Mouse (Mus musculus) thymus, adult 2 months (tissue): ENCODE data around the gene Trpm6. TPM values are rescaled to one million over a fixed set of nuclear protein-coding genes. Genes with fewer than 3 reads are reported as not detected.

Experiments used
- DNase-seq: peaks from one replicate; pipeline ENCODE4 v3.0.0; 2021
- H3K27ac ChIP-seq: fragments of 200-500 bp; 2 replicates; pipeline ENCODE4 v1.5.1; 2012; ENCODE audit warnings: low read length, control low read depth; ENCODE audit not compliant: control insufficient read depth, insufficient read depth
- H3K27me3 ChIP-seq: fragments of 200-500 bp; 2 replicates; pipeline ENCODE4 v1.6.1; 2012; ENCODE audit warnings: mild to moderate bottlenecking, low read length, moderate library complexity, mixed read lengths; ENCODE audit not compliant: control insufficient read depth, insufficient read depth
- H3K36me3 ChIP-seq: fragments of 200-500 bp; 2 replicates; pipeline ENCODE4 v1.6.1; 2012; ENCODE audit warnings: mild to moderate bottlenecking, low read length, moderate library complexity; ENCODE audit not compliant: control insufficient read depth, insufficient read depth
- H3K4me1 ChIP-seq: fragments of 200-500 bp; replicated peaks from 2 replicates; pipeline ENCODE4 v1.6.1; 2012; ENCODE audit warnings: low read length; ENCODE audit not compliant: control insufficient read depth, insufficient read depth
- H3K4me3 ChIP-seq: fragments of 200-500 bp; 2 replicates; pipeline ENCODE4 v1.5.1; 2012; ENCODE audit warnings: mild to moderate bottlenecking, low read length, control low read depth, moderate library complexity; ENCODE audit not compliant: control insufficient read depth, insufficient read depth
- CTCF ChIP-seq: fragments of 200-500 bp; IDR thresholded peaks from 2 replicates; pipeline ENCODE4 v1.5.1; 2012; ENCODE audit warnings: mild to moderate bottlenecking, control low read depth, low read length, moderate library complexity, borderline replicate concordance; ENCODE audit not compliant: control insufficient read depth, poor library complexity, insufficient read depth; ENCODE audit errors: extremely low read depth
- POLR2A ChIP-seq: fragments of 200-500 bp; IDR thresholded peaks from 2 replicates; pipeline ENCODE4 v1.6.1; 2012; ENCODE audit warnings: mild to moderate bottlenecking, low read length, control low read depth, moderate library complexity; ENCODE audit not compliant: control insufficient read depth, poor library complexity, insufficient read depth; ENCODE audit errors: extremely low read depth
- WGBS: fragments of 180-500 bp; shearing (Covaris S2); methylation state at CpG from one replicate; pipeline ENCODE4 v1.1.7; 2018; 5-methylcytosine and 5-hydroxymethylcytosine counted together
- polyA plus RNA-seq: library from polyadenylated mRNA; depleted of rRNA; stranded (reverse); fragments of >200 nt; gene quantifications from 2 replicates; pipeline ENCODE4 v1.2.3, GENCODE M21; 2012

Trpm6 gene
- polyA plus RNA-seq, 1 experiment = 0.07 TPM

GRCm38 (mm10) chr19:18758269-18758668, 8.5 kb downstream of the Trpm6 start:
- no peak overlapping the region for H3K27ac ChIP-seq
- 75% methylated on average over 6 of the region's 6 CpGs for WGBS
- H3K4me1 ChIP-seq = no peaks in the 10 kb centered on the region
- no peak for DNase-seq
- no peaks in the 10 kb centered on the region for H3K36me3 ChIP-seq
- no peak overlapping the region for H3K4me3 ChIP-seq
- H3K27me3 ChIP-seq = no peaks in the 10 kb centered on the region
- TF ChIP-seq POLR2A = no peak
- no peak for TF ChIP-seq CTCF

- no peak overlapping the region for H3K27ac ChIP-seq
- no peaks in the 10 kb centered on the region for H3K4me1 ChIP-seq
- no peak overlapping the region for H3K4me3 ChIP-seq
- no peak for DNase-seq
- WGBS = 80% methylated on average over 9 of the region's 9 CpGs
- H3K27me3 ChIP-seq = no peaks in the 10 kb centered on the region
- no peaks in the 10 kb centered on the region for H3K36me3 ChIP-seq
- TF ChIP-seq POLR2A (no peak), CTCF (no peak)
These were observed 9.1 kb downstream of the Trpm6 start for GRCm38 (mm10) chr19:18758916-18759315.

DNA sequence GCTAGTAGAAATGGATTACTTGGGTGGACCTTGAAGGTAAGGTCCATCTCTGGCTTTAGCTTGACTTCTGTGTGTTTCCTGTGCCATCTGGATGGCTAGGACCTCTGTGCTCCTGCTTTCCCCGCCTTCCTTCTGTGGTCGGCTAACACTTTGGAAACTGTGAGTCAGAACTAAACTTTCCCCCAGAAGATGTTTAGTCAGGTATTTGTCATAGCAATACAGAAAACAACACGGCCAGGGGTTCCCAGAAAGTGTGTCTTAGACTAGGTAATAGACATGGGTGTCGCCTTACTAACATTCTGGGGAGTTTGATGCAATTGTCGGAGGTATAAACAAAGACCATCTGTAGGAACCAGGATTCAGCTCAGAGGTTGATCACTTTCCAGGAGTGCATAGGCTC, 16.6 kb downstream of the Trpm6 start:
- no peaks in the 10 kb centered on the region for H3K36me3 ChIP-seq
- H3K4me1 ChIP-seq = no peaks in the 10 kb centered on the region
- no peak overlapping the region for H3K27ac ChIP-seq
- 85% methylated on average over 5 of the region's 5 CpGs for WGBS
- no peak for TF ChIP-seq CTCF
- no peak for TF ChIP-seq POLR2A
- H3K4me3 ChIP-seq = no peak overlapping the region
- no peak for DNase-seq
- no peaks in the 10 kb centered on the region for H3K27me3 ChIP-seq

GRCm38 (mm10) chr19:18771048-18771447, 21.3 kb downstream of the Trpm6 start:
- Histone ChIP-seq H3K27ac (no peak overlapping the region), H3K27me3 (no peaks in the 10 kb centered on the region), H3K36me3 (no peaks in the 10 kb centered on the region), H3K4me1 (no peaks in the 10 kb centered on the region), H3K4me3 (no peak overlapping the region)
- TF ChIP-seq CTCF (no peak), POLR2A (no peak)
- DNase-seq = no peak
- 0% methylated on average over 1 of the region's 1 CpGs for WGBS

DNA sequence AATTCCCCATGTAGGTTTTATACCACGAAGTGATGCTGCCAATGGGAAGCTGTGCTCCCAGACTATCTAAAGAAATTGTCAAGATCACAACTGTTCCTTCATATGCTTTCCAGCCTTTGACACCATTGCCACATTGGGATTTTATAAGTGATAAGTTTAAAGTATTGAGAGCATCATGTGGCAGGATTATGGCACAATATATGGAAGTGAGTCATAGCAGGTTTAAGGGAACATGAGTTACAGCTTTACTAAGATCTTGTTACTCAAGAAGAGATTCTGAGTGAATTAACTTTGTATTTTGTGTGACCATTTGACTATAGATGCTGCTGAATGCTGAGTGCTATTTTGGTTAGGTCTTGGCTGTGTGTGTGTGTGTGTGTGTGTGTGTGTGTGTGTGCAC, 21.8 kb downstream of the Trpm6 start:
- no peak for TF ChIP-seq CTCF
- no peak for TF ChIP-seq POLR2A
- Histone ChIP-seq H3K4me3 (no peak overlapping the region), H3K27me3 (no peaks in the 10 kb centered on the region), H3K36me3 (no peaks in the 10 kb centered on the region), H3K4me1 (no peaks in the 10 kb centered on the region), H3K27ac (no peak overlapping the region)
- DNase-seq = no peak
- 63% methylated on average over 1 of the region's 1 CpGs for WGBS

GRCm38 (mm10) chr19:18772888-18773488, 23.2 kb downstream of the Trpm6 start:
- Histone ChIP-seq H3K4me1 (no peaks in the 10 kb centered on the region), H3K36me3 (no peaks in the 10 kb centered on the region), H3K27ac (no peak overlapping the region), H3K27me3 (no peaks in the 10 kb centered on the region), H3K4me3 (no peak overlapping the region)
- TF ChIP-seq CTCF (no peak), POLR2A (no peak)
- DNase-seq = no peak
- WGBS = 95% methylated on average over 5 of the region's 5 CpGs

- DNase-seq = no peak
- H3K27ac ChIP-seq = no peak overlapping the region
- TF ChIP-seq POLR2A (no peak), CTCF (no peak)
- H3K4me3 ChIP-seq = no peak overlapping the region
- no peaks in the 10 kb centered on the region for H3K27me3 ChIP-seq
- no peaks in the 10 kb centered on the region for H3K4me1 ChIP-seq
- WGBS = 68% methylated on average over 1 of the region's 1 CpGs
- no peaks in the 10 kb centered on the region for H3K36me3 ChIP-seq
These were observed 24.3 kb downstream of the Trpm6 start for GRCm38 (mm10) chr19:18774085-18774484.
